Mouse (Mus musculus) CH12.LX (cell line): ENCODE results near the gene Olfr401. TPM values are rescaled to one million over a fixed set of nuclear protein-coding genes. Genes with fewer than 3 reads are reported as not detected.
"Not testable (repeated sequence)": the region's sequence is repeated elsewhere in the genome, so short reads cannot be mapped to it uniquely, and the experiment has no call there.

Experiments
- DNase-seq: peaks from one replicate; pipeline ENCODE4 v3.0.0-alpha.2; 2013; ENCODE audit errors: extremely low read depth
- H3K27ac ChIP-seq: 2 replicates; pipeline ENCODE4 v1.5.1; 2012; ENCODE audit warnings: low read depth, mild to moderate bottlenecking, control low read depth, moderate library complexity; ENCODE audit not compliant: insufficient read depth
- H3K27me3 ChIP-seq: replicated peaks from 2 replicates; pipeline ENCODE3; 2012; ENCODE audit warnings: inconsistent platforms
- H3K36me3 ChIP-seq, 2 experiments: replicated peaks in 1 of 2; 2 replicates each; pipeline versions ENCODE3 to v1.6.1; 2012; ENCODE audit warnings: inconsistent platforms in 1 of 2, low read length in 1 of 2, mild to moderate bottlenecking in 1 of 2, mixed read lengths in 1 of 2, moderate library complexity in 1 of 2; ENCODE audit not compliant: control insufficient read depth in 1 of 2, insufficient read depth in 1 of 2
- H3K4me1 ChIP-seq, 2 experiments: 2 replicates each; pipeline ENCODE4 v1.6.1; 2012; ENCODE audit warnings: inconsistent platforms in 1 of 2, moderate library complexity in 1 of 2; ENCODE audit not compliant: insufficient read depth in 2 of 2, control insufficient read depth in 1 of 2
- H3K4me2 ChIP-seq: 2 replicates; pipeline ENCODE4 v1.6.1; 2012; ENCODE audit warnings: low read depth, mild to moderate bottlenecking, control low read depth; ENCODE audit not compliant: poor library complexity, insufficient read depth, severe bottlenecking
- H3K4me3 ChIP-seq, 3 experiments: fragments of 150-350 bp in 1 of 3; sonication (generic) in 1 of 3; replicated peaks in 1 of 3; 2 replicates each; pipeline versions ENCODE3 to v1.5.1; 2011 to 2012; ENCODE audit warnings: low read depth in 2 of 3, low read length in 2 of 3, mild to moderate bottlenecking in 2 of 3, moderate library complexity in 2 of 3, control low read depth in 1 of 3, improper control_type of control experiment in 1 of 3, inconsistent platforms in 1 of 3, mixed read lengths in 1 of 3; ENCODE audit not compliant: poor library complexity in 1 of 3
- H3K79me2 ChIP-seq: replicated peaks from 2 replicates; pipeline ENCODE4 v1.6.1; 2012; ENCODE audit warnings: mild to moderate bottlenecking, moderate library complexity; ENCODE audit not compliant: control insufficient read depth, poor library complexity, insufficient read depth, severe bottlenecking; ENCODE audit errors: extremely low read depth
- H3K9ac ChIP-seq: 2 replicates; pipeline ENCODE4 v1.6.1; 2012; ENCODE audit warnings: low read depth, mild to moderate bottlenecking, control low read depth, moderate library complexity; ENCODE audit not compliant: insufficient read depth
- H3K9me3 ChIP-seq: replicated peaks from 2 replicates; pipeline ENCODE3; 2012; ENCODE audit warnings: low read length, inconsistent platforms, mixed read lengths
- BHLHE40 ChIP-seq: IDR thresholded peaks from 2 replicates; pipeline ENCODE4 v1.6.1; 2011; ENCODE audit warnings: mild to moderate bottlenecking, low read depth, low read length, improper control_type of control experiment
- CTCF ChIP-seq, 2 experiments: IDR thresholded peaks in 1 of 2; conservative IDR thresholded peaks in 1 of 2; 2 replicates each; pipeline ENCODE4 v1.5.1; 2011 to 2012; ENCODE audit warnings: low read depth in 2 of 2, low read length in 2 of 2, improper control_type of control experiment in 1 of 2, inconsistent platforms in 1 of 2, mild to moderate bottlenecking in 1 of 2, moderate library complexity in 1 of 2
- GABPA ChIP-seq: IDR thresholded peaks from 2 replicates; pipeline ENCODE4 v1.6.1; 2012; ENCODE audit warnings: low read depth, low read length, improper control_type of control experiment, inconsistent platforms; ENCODE audit not compliant: insufficient replicate concordance
- HCFC1 ChIP-seq: IDR thresholded peaks from 2 replicates; pipeline ENCODE4 v1.6.1; 2012; ENCODE audit warnings: low read depth, mild to moderate bottlenecking, inconsistent platforms, low read length, improper control_type of control experiment
- JUND ChIP-seq: conservative IDR thresholded peaks from 2 replicates; pipeline ENCODE4 v1.6.1; 2011; ENCODE audit warnings: low read depth, low read length, improper control_type of control experiment
- MAFK ChIP-seq: IDR thresholded peaks from 2 replicates; pipeline ENCODE4 v1.6.1; 2011; ENCODE audit warnings: low read length, improper control_type of control experiment; ENCODE audit not compliant: insufficient replicate concordance
- MAZ ChIP-seq: IDR thresholded peaks from 2 replicates; pipeline ENCODE4 v1.6.1; 2012; ENCODE audit warnings: low read depth, mild to moderate bottlenecking, inconsistent platforms, low read length, improper control_type of control experiment, moderate library complexity
- NELFE ChIP-seq: IDR thresholded peaks from 2 replicates; pipeline ENCODE4 v1.6.1; 2011; ENCODE audit warnings: low read depth, low read length, improper control_type of control experiment
- POLR2AphosphoS2 ChIP-seq: IDR thresholded peaks from 2 replicates; pipeline ENCODE4 v1.6.1; 2011; ENCODE audit warnings: low read depth, low read length, improper control_type of control experiment
- RAD21 ChIP-seq: IDR thresholded peaks from 2 replicates; pipeline ENCODE4 v1.6.1; 2011; ENCODE audit warnings: low read depth, mild to moderate bottlenecking, low read length, improper control_type of control experiment, moderate library complexity
- SMC3 ChIP-seq: IDR thresholded peaks from 2 replicates; pipeline ENCODE4 v1.6.1; 2011; ENCODE audit warnings: low read depth, low read length, improper control_type of control experiment
- TBP ChIP-seq: conservative IDR thresholded peaks from 2 replicates; pipeline ENCODE4 v1.6.1; 2011; ENCODE audit warnings: low read depth, low read length, improper control_type of control experiment
- dilution Hi-C: fragments of 300-500 bp; cut with MboI; formaldehyde crosslinking; loops from 2 replicates; pipeline ENCODE4 v1.14.3; 2020; ENCODE audit warnings: low sequenced_read_pairs; ENCODE audit not compliant: extremely low pct_unique_long_range_greater_than_20kb, extremely low pct_ligation_motif_present
- in situ Hi-C: fragments of 300-500 bp; cut with MboI; formaldehyde crosslinking; loops from 3 replicates; pipeline ENCODE4 v1.14.3; 2019; ENCODE audit warnings: low sequenced_read_pairs, low pct_ligation_motif_present, low pct_unique_long_range_greater_than_20kb, mixed read lengths
- polyA plus RNA-seq: library from polyadenylated mRNA; unstranded; fragments of >175 nt; gene quantifications from 2 replicates; pipeline ENCODE4 v1.2.1, GENCODE M21; 2012; ENCODE audit warnings: low read depth; ENCODE audit not compliant: insufficient read length
- total RNA-seq, 2 experiments: library from RNA; depleted of rRNA; stranded (reverse); fragments of 300-350 nt in 1 of 2; fragments of >200 nt in 1 of 2; gene quantifications; 2 replicates each; pipeline ENCODE4 v1.2.3; 2012 to 2014

Gene Olfr401
- total and polyA plus RNA-seq, 3 experiments: not detected

DNA sequence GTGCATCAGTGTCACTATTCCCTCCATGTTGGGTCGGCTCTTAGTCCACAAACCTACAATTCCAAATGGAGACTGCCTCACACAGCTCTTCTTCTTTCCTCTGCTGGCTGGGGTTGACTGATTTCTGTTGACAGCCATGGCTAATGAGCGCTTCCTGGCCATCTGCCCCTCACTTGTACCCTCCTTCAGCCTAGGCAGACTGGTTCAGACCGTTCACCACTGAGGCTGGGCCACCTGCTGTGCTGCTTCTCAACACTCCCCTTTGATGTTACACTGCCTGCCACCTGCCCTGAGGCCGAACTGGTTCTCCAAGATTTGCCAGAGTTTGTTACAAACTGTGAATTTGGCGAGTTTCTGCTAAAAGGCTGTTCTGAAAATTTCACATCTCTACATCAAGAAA is 8.4 kb upstream of the Olfr401 start:
- no peak for DNase-seq
- dilution Hi-C loops (no loop called here), in situ Hi-C loops (no loop called here)
- H3K4me1 ChIP-seq: peaks cover 10 to 17% of the 10 kb centered on the region in 2 experiments
- H3K9ac ChIP-seq: no peak overlapping the region
- no peak overlapping the region for H3K4me2 ChIP-seq
- TF ChIP-seq BHLHE40 (no peak), NELFE (no peak), GABPA (no peak), HCFC1 (no peak), RAD21 (no peak), TBP (no peak), JUND (no peak), MAFK (no peak)
- no peak overlapping the region for H3K27ac ChIP-seq
- H3K36me3 ChIP-seq: no peaks in the 10 kb centered on the region
- peaks cover 6% of the 10 kb centered on the region for H3K9me3 ChIP-seq
- H3K27me3 ChIP-seq: peaks cover 9% of the 10 kb centered on the region
- H3K4me3 ChIP-seq: no peak overlapping the region
- H3K79me2 ChIP-seq: no peaks in the 10 kb centered on the region

DNA sequence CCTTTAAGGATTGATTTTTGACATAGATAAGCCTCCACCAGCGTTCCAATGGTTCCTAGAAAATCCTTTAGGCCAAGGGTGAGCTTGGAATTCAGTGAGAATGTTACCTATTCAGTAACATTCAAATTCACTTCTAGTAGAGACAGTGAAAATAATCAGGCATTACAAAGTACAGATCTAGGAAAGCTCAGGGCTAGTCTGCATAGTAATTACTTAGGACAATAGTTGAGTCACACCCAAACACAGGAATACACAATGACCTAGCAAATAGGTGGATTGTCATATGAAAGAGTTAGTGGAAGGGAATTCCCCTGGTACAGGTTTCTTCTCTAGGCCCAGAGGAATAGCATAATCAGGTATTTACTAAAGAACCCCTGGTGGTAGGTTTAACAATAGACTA is 26.5 kb downstream of the Olfr401 start:
- dilution Hi-C loops: not testable (repeated sequence)

DNA sequence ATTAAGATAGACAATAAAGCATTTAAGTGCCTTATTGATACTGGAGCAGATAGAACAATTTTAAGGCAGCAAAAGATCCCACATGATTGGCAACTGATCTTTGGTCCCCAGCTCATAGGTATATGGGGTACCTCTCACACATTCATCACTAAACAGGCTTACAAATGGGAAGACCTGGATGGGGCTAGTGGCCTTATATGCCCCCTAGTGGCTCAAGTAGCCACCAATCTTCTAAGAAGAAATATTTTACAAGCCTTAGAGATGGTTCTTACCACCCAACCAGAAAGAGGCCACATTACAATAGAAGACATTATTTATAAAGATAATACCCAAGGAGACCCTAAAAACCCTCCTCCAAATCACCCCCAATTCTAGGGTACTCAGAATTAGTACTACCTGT is 32.4 kb downstream of the Olfr401 start:
- no peaks in the 10 kb centered on the region for H3K79me2 ChIP-seq
- no peak overlapping the region for H3K4me2 ChIP-seq
- in situ Hi-C loops: no loop called here
- H3K36me3 ChIP-seq: no peaks in the 10 kb centered on the region
- peaks cover 67% of the 10 kb centered on the region for H3K27me3 ChIP-seq
- dilution Hi-C loops: no loop called here
- H3K9me3 ChIP-seq: peaks cover 17% of the 10 kb centered on the region
- no peak overlapping the region for H3K27ac ChIP-seq
- H3K4me3 ChIP-seq: no peak overlapping the region
- peak; percentile 8 for DNase-seq
- H3K9ac ChIP-seq: no peak overlapping the region
- H3K4me1 ChIP-seq: no peaks in the 10 kb centered on the region
- TF ChIP-seq POLR2AphosphoS2 (no peak), RAD21 (peak; percentile 41), SMC3 (peak; percentile 51), CTCF (conservative IDR thresholded peaks at IDR 0.05 in 1 of 2, IDR thresholded peaks at IDR 0.05 in 1 of 2; ENCODE audit: low read depth in 2 of 2, low read length in 2 of 2) (peak; percentile 25 to 53; a peak in 3 of 4 replicates), MAZ (no peak)

More for the DNA sequence above, 26.5 kb downstream of the Olfr401 start:
- Histone ChIP-seq H3K27me3 (peaks cover 57% of the 10 kb centered on the region), H3K9me3 (peaks cover 13% of the 10 kb centered on the region)
- H3K79me2 ChIP-seq, H3K36me3 ChIP-seq, H3K4me2 ChIP-seq, in situ Hi-C loops, H3K27ac ChIP-seq, H3K4me1 ChIP-seq, H3K4me3 ChIP-seq, H3K9ac ChIP-seq, DNase-seq: not testable (repeated sequence)
